Mouse (Mus musculus): Measurements from ENCODE around the gene Sema4a. TPM values are rescaled to one million over a fixed set of nuclear protein-coding genes. Genes with fewer than 3 reads are reported as not detected.

Sema4a gene
- total and polyA plus RNA-seq, 3 experiments = 33.5 to 45.3 TPM; not detected in 1

DNA sequence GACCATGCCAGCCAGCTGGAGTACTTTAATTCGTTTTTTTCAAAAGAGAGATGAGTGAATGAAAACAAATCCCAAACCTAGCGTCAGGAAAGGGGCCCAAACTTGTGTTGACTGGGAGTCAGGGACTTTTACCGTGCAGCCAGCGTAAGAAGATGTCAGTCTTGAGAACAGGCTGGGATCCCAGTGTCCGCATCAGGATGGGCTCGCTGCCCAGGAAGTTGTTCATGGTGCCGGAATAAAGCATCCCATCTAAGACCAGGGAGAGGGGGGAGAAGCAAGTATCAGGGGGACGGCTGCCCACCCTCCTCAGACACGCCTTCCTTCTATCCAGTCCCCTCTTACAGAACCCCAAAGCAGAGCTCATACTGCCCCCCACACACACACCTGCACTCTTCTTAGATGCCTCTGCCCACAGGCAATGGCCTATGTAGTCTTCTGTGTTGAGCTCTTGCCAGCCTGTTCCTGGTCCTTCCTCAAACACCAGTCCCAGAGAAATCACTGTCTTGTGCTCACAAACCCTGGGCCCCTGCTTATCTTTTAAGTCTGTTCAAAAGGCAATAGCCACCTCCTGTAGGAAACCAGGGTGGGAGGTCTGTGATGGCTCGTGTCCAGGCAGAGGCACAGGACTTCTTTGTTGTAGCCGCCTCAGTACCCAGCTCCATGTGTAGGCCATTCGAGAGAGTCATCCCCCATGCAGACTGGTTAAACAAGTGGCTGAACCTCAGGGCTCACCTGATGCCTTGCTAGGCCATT is 10.4 kb downstream of the Sema4a start:
- H3K9ac ChIP-seq (ENCODE audit: control insufficient read depth, low read depth, low read length, poor library complexity, severe bottlenecking) = no peak overlapping the region
- no peaks in the 10 kb centered on the region for H3K9me3 ChIP-seq (replicated peaks; ENCODE audit: insufficient read depth, low read length)
- H3K4me3 ChIP-seq (ENCODE audit: control insufficient read depth in 1 of 2, insufficient read depth in 1 of 2, low read depth in 2 of 2, low read length in 2 of 2) = no peak overlapping the region
- no peak overlapping the region for H3K27ac ChIP-seq (ENCODE audit: control insufficient read depth, low read depth, low read length)
- no peak for DNase-seq (ENCODE audit: low read depth, low spot score)
- peaks cover 8 to 31% of the 10 kb centered on the region in 2 experiments for H3K4me1 ChIP-seq (ENCODE audit: control insufficient read depth in 1 of 2, insufficient read depth in 2 of 2, low read length in 2 of 2)
- TF ChIP-seq MEF2A (IDR thresholded peaks at IDR 0.05; ENCODE audit: extremely low read depth, insufficient replicate concordance, low read depth, low read length, poor library complexity, severe bottlenecking) (no peak), SMC3 (IDR thresholded peaks at IDR 0.05; ENCODE audit: low read depth, low read length) (no peak), POLR2AphosphoS5 (IDR thresholded peaks at IDR 0.05; ENCODE audit: borderline replicate concordance, low read depth, low read length) (no peak), NELFE (IDR thresholded peaks at IDR 0.05; ENCODE audit: low read depth, low read length) (no peak), TCF12 (IDR thresholded peaks at IDR 0.05; ENCODE audit: low read depth, low read length) (no peak), USF1 (IDR thresholded peaks at IDR 0.05; ENCODE audit: low read depth, low read length) (no peak), ZKSCAN1 (IDR thresholded peaks at IDR 0.05; ENCODE audit: low read depth, low read length) (no peak), ZMIZ1 (IDR thresholded peaks at IDR 0.05; ENCODE audit: low read depth, low read length) (no peak), TBP (IDR thresholded peaks at IDR 0.05; ENCODE audit: low read depth, low read length) (no peak), NRF1 (IDR thresholded peaks at IDR 0.05; ENCODE audit: insufficient read depth, low read depth, low read length, poor library complexity, severe bottlenecking) (no peak), RCOR1 (IDR thresholded peaks at IDR 0.05; ENCODE audit: low read depth, low read length) (no peak), TAL1 (IDR thresholded peaks at IDR 0.05; ENCODE audit: low read length) (no peak)
- peaks cover 0 to 18% of the 10 kb centered on the region in 2 experiments; a peak in 2 of 4 replicates for H3K36me3 ChIP-seq (ENCODE audit: control insufficient read depth in 1 of 2, insufficient read depth in 2 of 2, low read length in 2 of 2)
- no peaks in the 10 kb centered on the region for H3K79me2 ChIP-seq (ENCODE audit: control insufficient read depth, insufficient read depth, low read length, poor library complexity)
- no peaks in the 10 kb centered on the region for H3K27me3 ChIP-seq (ENCODE audit: control insufficient read depth in 1 of 2, insufficient read depth in 2 of 2, low read length in 2 of 2)

DNA sequence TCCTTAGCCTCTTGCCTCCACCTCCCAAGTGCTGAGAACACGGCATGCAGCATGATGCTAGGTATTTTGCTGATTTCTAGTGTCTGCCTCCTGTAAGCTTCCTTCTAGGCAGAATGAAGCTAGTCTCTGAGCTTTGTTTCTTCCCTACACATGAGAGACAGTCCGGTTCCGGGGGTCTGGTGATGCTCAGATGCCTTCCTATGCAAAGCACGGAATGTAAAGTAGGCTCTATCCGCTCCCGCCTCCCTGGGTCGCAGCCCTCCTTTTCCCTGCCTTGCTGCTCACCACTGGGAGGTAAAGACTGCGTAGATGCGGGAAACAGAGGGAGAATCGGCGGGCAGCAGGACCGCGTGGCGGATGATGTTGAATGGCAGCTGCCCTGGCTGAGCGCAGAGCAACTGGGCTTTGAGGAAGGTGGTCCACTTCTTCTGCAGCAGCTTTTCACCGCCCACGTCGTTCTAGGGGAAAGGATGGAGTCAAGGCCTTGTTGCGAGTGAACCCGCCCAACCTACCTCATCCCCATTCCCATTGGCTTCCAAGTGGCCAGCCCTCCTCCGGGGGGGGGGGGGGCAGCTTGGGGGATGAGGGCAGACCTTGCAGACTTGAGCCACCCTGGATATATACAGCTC is 11.5 kb downstream of the Sema4a start:
- Histone ChIP-seq H3K36me3 (ENCODE audit: control insufficient read depth in 1 of 2, insufficient read depth in 2 of 2, low read length in 2 of 2) (peaks cover 0 to 10% of the 10 kb centered on the region in 2 experiments; a peak in 2 of 4 replicates), H3K79me2 (ENCODE audit: control insufficient read depth, insufficient read depth, low read length, poor library complexity) (no peaks in the 10 kb centered on the region), H3K9ac (ENCODE audit: control insufficient read depth, low read depth, low read length, poor library complexity, severe bottlenecking) (no peak overlapping the region), H3K9me3 (replicated peaks; ENCODE audit: insufficient read depth, low read length) (no peaks in the 10 kb centered on the region), H3K27ac (ENCODE audit: control insufficient read depth, low read depth, low read length) (no peak overlapping the region), H3K4me3 (ENCODE audit: control insufficient read depth in 1 of 2, insufficient read depth in 1 of 2, low read depth in 2 of 2, low read length in 2 of 2) (no peak overlapping the region), H3K4me1 (ENCODE audit: control insufficient read depth in 1 of 2, insufficient read depth in 2 of 2, low read length in 2 of 2) (peaks cover 4 to 22% of the 10 kb centered on the region in 2 experiments), H3K27me3 (ENCODE audit: control insufficient read depth in 1 of 2, insufficient read depth in 2 of 2, low read length in 2 of 2) (no peaks in the 10 kb centered on the region)
- TF ChIP-seq MAX (IDR thresholded peaks at IDR 0.05; ENCODE audit: low read length) (no peak), UBTF (IDR thresholded peaks at IDR 0.05; ENCODE audit: borderline replicate concordance, insufficient read depth, low read depth, low read length) (no peak), MXI1 (IDR thresholded peaks at IDR 0.05; ENCODE audit: low read depth, low read length) (no peak), MEF2A (IDR thresholded peaks at IDR 0.05; ENCODE audit: extremely low read depth, insufficient replicate concordance, low read depth, low read length, poor library complexity, severe bottlenecking) (no peak), EP300 (IDR thresholded peaks at IDR 0.05; ENCODE audit: low read depth in 1 of 2, low read length in 2 of 2) (no peak), POLR2A (IDR thresholded peaks at IDR 0.05; ENCODE audit: control insufficient read depth in 1 of 2, insufficient read depth in 1 of 2, low read depth in 1 of 2, low read length in 2 of 2, poor library complexity in 1 of 2) (no peak), TBP (IDR thresholded peaks at IDR 0.05; ENCODE audit: low read depth, low read length) (no peak), GATA1 (IDR thresholded peaks at IDR 0.05; ENCODE audit: low read depth, low read length) (no peak), CHD1 (IDR thresholded peaks at IDR 0.05; ENCODE audit: low read depth, low read length) (no peak), ZMIZ1 (IDR thresholded peaks at IDR 0.05; ENCODE audit: low read depth, low read length) (no peak), NELFE (IDR thresholded peaks at IDR 0.05; ENCODE audit: low read depth, low read length) (no peak), NRF1 (IDR thresholded peaks at IDR 0.05; ENCODE audit: insufficient read depth, low read depth, low read length, poor library complexity, severe bottlenecking) (no peak)
- no peak for DNase-seq (ENCODE audit: low read depth, low spot score)

Data from MEL (cell line).